Mouse (Mus musculus) brown adipose tissue, adult 24 weeks (tissue): ENCODE measurements around the gene Psmb9. TPM values are rescaled to one million over a fixed set of nuclear protein-coding genes. Genes with fewer than 3 reads are reported as not detected.
A peak's percentile ranks its signal among the peaks of the same experiment; 100 is the strongest.
"Not testable (repeated sequence)": the region's sequence is repeated elsewhere in the genome, so short reads cannot be mapped to it uniquely, and the experiment has no call there.

ENCODE experiments used
- H3K27ac ChIP-seq: fragments of 200-500 bp; replicated peaks from 2 replicates; pipeline ENCODE4 v1.5.1; 2012; ENCODE audit warnings: low read depth, mild to moderate bottlenecking, low read length
- H3K4me1 ChIP-seq: fragments of 200-500 bp; 2 replicates; pipeline ENCODE4 v1.6.1; 2012; ENCODE audit warnings: low read length, mixed read lengths; ENCODE audit not compliant: control insufficient read depth, insufficient read depth, insufficient read length
- H3K4me3 ChIP-seq: fragments of 200-500 bp; 2 replicates; pipeline ENCODE4 v1.5.1; 2012; ENCODE audit warnings: low read depth, mild to moderate bottlenecking, low read length, moderate library complexity; ENCODE audit not compliant: insufficient read depth
- polyA plus RNA-seq: library from polyadenylated mRNA; stranded (reverse); fragments of >200 nt; gene quantifications from 2 replicates; pipeline ENCODE4 v1.2.4, GENCODE M21; 2012; ENCODE audit not compliant: missing spikeins, insufficient read depth, insufficient read length

Psmb9 gene
- 17.4 and 34.6 TPM in 2 replicates for polyA plus RNA-seq

DNA sequence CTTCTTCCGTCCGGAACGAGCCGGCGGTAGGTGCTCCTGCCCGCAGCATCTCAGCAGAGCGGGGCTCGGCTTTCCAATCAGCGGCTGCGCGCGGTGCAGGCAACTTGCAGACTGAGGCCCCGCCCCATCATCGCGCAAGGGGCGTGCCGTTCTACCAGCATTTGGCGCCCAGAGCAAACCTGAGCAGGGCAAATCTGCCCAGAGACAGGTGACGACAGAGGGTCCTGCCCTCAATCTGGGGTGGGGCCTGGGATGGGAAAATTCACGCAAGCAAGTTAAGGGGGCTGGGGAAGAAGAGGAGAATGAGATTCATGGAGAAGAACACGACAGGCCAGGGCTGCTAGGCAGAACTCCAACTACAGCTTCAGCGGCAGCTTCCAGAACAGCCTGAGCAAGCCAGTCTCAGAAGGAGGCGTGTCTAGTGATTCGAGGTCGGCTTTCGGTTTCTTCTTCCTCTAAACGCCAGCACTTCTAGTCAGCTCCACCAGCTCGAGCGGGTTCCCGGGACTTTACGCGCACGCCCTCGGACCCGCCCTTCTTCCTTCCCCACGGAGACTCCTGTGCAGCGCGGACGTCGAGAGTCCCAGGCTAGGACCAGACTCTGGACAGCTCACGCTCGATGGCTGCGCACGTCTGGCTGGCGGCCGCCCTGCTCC lies at the start of gene Psmb9, which contains the start of gene Tap1:
Gene Psmb9, minus strand, starts transcription at position 504 of the 656 bp plus-strand sequence.
Gene Tap1, plus strand, starts transcription at position 293 of the 656 bp plus-strand sequence.
- peak within 1 kb of the TSS; percentile 90 for H3K27ac ChIP-seq
- H3K4me1 ChIP-seq = peaks cover 5% of the 10 kb centered on the region; the same call in 1 of the 2 replicates
- H3K4me3 ChIP-seq = peak within 1 kb of the TSS; percentile 78

DNA sequence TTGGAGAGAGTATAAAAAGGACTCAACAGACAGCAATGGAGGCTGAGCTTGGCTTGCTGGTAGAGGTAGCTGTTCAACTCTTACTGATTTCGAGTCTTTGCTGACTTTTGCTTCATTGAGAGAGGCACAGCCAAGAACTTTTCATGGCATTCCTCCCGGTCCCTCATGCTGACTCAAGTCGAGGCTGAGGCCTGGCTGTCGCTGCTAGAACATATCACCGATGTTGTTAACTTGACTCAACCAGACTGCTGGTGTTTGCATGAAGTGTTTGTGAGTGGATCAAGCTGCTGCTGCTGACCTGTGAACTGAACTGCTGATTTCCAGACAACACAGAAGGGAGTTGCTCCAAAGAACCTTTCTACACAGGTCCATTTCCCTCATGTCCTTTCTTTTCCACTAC lies 49.1 kb upstream of the Psmb9 start:
- no peaks in the 10 kb centered on the region for H3K4me1 ChIP-seq
- H3K27ac ChIP-seq = no peak overlapping the region
- no peak overlapping the region for H3K4me3 ChIP-seq

DNA sequence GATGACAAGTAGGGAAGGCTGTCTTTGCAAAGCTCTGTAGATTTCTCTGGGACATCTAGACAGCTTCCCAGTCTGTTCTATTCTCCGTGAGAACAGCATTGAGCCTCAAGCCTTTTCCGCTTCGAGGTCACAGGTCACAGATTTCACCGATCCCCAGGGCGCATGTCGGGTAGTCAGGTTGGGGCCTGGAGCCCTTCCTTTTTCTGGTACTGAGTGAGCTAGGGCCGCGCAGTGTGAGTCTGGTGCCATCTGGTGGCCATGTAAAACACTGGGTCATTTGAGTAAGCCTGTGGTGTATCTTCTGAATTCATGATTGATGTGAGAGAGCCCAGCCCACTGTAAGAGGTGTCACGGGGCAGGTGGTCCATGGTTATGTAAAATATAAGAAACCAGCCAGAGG lies 47.4 kb upstream of the Psmb9 start:
- no peaks in the 10 kb centered on the region for H3K4me1 ChIP-seq
- H3K4me3 ChIP-seq = no peak overlapping the region
- H3K27ac ChIP-seq = no peak overlapping the region

DNA sequence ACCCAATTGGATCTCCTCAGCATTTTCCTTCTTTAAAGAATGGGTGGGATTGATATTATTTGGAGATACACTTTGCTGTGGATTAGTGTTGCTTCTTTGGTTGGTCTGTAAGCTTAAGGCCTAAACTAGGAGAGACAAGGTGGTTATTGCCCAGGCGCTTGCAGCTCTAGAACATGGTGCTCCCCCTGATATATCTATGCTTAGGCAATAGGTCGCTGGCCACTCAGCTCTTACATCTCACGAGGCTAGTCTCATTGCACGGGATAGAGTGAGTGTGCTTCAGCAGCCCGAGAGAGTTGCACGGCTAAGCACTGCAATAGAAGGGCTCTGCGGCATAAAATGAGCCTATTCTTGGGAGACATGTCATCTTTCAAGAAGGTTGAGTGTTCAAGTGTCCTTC lies 44.5 kb upstream of the Psmb9 start:
- H3K4me3 ChIP-seq, H3K4me1 ChIP-seq, H3K27ac ChIP-seq: not testable (repeated sequence)

DNA sequence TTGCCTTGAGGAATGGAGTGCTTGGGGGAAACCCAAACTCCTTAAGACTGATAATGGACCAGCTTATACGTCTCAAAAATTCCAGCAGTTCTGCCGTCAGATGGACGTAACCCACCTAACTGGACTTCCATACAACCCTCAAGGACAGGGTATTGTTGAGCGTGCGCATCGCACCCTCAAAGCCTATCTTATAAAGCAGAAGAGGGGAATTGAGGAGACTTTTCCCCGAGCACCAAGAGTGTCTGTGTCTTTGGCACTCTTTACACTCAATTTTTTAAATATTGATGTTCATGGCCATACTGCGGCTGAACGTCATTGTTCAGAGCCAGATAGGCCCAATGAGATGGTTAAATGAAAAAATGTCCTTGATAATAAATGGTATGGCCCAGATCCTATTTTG lies 43.4 kb upstream of the Psmb9 start:
- not testable (repeated sequence) for H3K4me3 ChIP-seq, H3K27ac ChIP-seq, H3K4me1 ChIP-seq

DNA sequence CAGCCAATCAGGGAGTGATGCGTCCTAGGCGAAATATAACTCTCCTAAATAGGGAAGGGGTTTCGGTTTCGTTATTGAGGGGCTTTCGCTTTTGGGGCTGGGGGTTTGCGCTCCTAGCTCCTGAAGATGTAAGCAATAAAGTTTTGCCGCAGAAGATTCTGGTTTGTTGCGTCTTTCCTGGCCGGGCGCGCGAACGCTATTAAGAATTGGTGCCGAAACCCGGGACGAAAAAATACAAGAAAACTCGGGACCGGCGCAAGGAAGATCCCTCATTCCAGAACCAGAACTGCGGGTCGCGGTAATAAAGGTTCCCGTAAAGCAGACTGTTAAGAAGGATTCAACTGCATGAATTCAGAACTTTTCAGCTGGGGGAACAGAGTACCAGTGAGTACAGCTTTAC lies 38.3 kb upstream of the Psmb9 start:
- H3K4me3 ChIP-seq, H3K4me1 ChIP-seq, H3K27ac ChIP-seq: not testable (repeated sequence)

DNA sequence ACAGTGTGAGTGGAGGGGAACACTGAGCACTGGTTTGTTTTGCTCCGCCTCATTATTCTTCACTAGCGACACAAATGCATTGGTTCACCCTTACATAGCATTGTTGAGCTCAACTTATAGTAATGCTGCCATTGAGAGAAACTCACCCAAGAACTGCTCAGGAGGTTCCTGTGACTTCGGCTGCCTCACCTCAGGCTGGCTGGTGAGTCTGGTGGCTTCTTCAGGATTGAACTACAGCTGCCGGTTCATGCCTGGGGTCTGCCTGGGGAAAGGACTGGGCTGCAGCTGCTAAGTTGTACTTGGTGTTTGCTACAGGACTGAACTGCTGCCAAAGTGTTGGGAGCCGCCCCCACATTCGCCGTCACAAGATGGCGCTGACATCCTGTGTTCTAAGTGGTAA lies 37.9 kb upstream of the Psmb9 start:
- no peaks in the 10 kb centered on the region for H3K4me1 ChIP-seq
- no peak overlapping the region for H3K27ac ChIP-seq
- no peak overlapping the region for H3K4me3 ChIP-seq

DNA sequence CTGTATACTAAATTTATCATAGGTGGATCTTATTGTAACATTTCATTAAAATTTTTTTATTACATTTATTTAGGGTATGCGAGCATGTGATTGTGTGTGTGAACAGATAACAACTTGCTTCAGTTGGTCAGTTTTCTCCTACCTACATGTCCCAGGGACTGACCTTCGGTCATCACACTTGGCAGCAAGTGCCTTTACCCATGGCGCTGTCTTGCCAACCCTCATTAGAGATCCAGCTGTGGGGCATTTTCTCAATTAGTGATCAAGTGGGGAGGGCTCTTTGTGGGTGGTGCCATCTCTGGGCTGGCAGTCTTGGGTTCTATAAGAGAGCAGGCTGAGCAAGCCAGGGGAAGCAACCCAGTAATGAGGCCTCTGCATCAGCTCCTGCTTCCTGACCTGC lies 37.3 kb upstream of the Psmb9 start:
- Histone ChIP-seq H3K27ac (no peak overlapping the region), H3K4me1 (no peaks in the 10 kb centered on the region), H3K4me3 (no peak overlapping the region)

DNA sequence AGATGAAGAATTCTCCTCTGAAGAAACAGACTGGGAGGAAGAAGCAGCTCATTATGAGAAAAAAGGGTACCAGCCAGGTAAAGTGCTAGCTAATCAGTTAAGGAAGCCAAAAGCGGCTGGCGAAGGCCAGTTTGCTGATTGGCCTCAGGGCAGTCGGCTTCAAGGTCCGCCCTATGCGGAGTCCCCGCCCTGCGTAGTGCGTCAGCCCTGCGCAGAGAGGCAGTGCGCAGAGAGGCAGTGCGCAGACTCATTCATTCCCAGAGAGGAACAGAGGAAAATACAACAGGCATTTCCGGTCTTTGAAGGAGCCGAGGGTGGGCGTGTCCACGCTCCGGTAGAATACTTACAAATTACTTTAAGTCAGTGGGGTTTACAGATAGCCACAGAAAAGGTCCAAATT lies 32.8 kb upstream of the Psmb9 start:
- not testable (repeated sequence) for H3K4me3 ChIP-seq, H3K27ac ChIP-seq, H3K4me1 ChIP-seq

DNA sequence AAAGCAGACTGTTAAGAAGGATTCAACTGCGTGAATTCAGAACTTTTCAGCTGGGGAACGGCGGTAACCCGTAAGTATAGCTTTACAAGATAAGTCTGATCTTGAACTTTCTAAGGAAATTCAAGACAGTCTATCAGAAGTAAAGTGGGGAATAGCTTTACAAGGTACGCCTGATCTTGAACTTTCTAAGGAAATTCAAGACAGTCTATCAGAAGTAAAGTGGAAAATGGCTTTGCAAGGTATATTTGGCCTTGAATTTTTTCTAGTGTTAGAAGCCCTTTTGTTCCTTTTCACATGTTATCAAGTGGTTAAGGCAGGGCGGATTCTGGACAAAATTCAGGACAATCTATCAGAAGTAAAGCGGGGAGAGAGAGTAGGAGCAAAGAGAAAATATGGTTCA lies 32.2 kb upstream of the Psmb9 start:
- H3K4me3 ChIP-seq, H3K27ac ChIP-seq, H3K4me1 ChIP-seq: not testable (repeated sequence)

DNA sequence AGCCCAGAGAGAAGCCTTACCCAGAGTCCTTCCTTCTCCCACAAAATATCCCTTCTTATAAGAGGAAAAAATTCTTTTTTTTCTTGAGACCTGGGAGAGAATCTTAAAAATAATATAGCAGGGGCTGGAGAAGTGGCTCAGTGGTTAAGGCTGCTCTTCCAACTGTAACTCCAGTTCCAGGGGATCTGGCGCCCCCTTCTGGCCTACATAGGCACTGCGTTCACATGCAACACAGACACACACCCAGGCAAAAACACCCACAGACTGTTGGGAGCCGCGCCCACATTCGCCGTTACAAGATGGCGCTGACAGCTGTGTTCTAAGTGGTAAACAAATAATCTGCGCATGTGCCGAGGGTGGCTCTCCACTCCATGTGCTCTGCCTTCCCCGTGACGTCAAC lies 31.5 kb upstream of the Psmb9 start:
- H3K27ac ChIP-seq = peak overlapping the region; percentile 2
- H3K4me3 ChIP-seq, H3K4me1 ChIP-seq: not testable (repeated sequence)

DNA sequence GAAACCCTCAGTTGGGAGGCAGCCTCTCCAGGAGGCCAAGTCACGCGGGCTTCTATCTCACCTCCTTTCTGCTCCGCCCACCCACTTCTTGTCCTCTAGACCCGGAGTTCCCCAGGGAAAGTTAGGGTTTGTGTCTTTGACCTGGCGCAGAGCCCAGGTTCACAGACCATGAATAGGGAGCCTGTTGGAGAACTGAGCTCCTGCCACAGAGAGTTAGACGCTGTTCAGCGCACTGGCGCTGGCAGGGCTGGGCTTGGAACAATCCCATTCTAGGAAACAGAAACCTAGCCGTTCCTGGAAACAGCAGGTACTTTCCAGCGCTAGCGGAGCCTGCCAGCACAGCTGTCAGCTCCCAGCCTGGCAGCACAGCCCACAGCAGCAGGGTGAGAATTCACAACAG lies 31.1 kb upstream of the Psmb9 start:
- H3K4me1 ChIP-seq = no peaks in the 10 kb centered on the region; the same call in 1 of the 2 replicates
- peak overlapping the region; percentile 2 for H3K27ac ChIP-seq
- H3K4me3 ChIP-seq = 0 out of 2 replicates have a peak overlapping the region, but pooled peaks have one; percentile 1

DNA sequence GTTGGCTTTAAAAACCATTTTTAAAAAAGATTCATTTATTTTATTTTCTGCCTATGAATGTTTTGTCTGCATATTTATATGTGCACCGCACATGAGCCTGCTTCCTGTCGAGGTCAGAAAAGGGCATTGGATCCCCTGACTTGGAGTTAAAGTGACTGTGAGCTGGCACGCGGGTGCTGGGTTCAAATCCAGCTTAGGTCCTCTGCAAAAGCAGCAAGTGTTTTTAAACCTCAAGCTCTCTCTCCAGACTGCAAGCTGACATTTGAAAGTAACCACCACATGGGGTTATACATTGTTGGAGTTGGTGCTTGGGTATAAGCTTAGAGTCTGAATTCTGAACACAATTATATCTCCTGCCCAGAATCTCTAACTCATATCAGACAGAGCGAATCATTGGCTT lies 30.4 kb upstream of the Psmb9 start:
- Histone ChIP-seq H3K4me1 (no peaks in the 10 kb centered on the region; the same call in 1 of the 2 replicates), H3K4me3 (no peak overlapping the region), H3K27ac (no peak overlapping the region; the same call in 1 of the 2 replicates)

DNA sequence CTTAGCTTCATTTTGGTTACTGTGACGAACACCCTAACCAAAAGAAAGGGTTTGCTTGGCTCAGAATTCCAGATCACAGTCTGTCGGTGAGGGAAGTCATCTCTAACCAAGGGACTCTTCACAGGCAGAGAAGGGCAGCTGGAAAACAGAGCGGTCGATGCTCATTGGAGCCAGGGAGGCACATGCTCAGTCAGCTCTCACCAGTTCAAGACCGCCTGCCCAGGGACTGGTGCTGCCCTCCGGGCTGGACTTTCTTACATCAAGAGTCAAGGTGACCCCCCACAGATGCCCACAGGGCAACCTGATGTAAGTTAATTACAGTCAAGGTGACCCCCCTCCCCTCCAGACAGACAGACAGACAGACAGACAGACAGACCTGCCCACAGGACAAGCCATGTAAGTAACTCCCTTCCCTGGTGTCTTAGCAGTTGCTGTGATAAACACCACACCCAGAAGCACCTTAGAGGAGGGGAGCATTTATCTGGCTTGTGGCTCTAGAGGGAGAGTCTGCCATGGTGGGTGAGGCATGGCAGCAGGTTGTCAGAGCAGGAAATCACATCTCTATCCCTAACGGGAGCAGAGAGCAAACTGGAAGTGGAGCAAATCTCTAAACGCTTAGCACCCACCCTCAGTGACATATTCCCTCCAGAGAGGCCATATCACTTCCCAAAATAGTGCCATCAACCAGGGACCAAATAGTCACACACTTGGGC lies 29.8 kb upstream of the Psmb9 start:
- no peaks in the 10 kb centered on the region; the same call in 1 of the 2 replicates for H3K4me1 ChIP-seq
- 0 out of 2 replicates have a peak overlapping the region, but pooled peaks have one; percentile 33 for H3K27ac ChIP-seq
- no peak overlapping the region for H3K4me3 ChIP-seq

DNA sequence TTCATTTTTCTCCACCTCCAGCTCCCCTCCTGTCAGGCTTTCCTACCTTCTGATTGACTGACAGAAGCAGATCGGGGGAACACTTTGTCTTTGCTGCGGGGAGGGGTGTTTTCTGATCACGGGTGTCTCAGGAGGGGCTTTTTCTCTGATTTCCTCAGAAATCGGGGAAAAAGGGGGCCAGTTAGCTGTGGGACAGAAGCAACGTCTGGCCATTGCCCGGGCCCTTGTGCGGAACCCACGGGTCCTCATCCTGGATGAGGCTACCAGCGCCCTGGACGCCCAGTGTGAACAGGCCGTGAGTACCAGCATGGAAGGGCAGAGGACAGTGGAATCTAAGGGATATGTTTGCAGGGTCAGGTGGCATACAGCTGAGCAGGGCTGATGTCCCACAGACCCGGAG lies 27.6 kb upstream of the Psmb9 start:
- Histone ChIP-seq H3K27ac (no peak overlapping the region), H3K4me3 (no peak overlapping the region), H3K4me1 (no peaks in the 10 kb centered on the region; the same call in 1 of the 2 replicates)

DNA sequence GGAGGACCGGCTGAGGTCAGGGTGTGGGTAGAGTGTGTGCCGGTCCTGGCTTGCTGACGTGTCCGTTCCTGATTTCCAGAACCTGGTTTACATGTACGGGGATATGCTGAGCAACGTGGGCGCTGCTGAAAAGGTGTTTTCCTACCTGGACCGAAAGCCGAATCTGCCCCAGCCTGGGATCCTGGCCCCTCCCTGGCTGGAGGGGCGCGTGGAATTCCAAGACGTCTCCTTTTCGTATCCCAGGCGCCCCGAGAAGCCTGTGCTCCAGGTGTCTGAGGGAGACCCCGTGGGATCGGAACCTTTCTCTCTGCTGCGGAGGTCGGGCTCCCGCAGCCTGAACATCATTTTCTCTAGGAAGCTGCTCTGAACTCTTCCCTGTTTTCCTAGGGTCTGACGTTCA lies 26.4 kb upstream of the Psmb9 start:
- no peak overlapping the region for H3K4me3 ChIP-seq
- no peaks in the 10 kb centered on the region; the same call in 1 of the 2 replicates for H3K4me1 ChIP-seq
- no peak overlapping the region for H3K27ac ChIP-seq
